Mouse (Mus musculus) CH12.LX (cell line): ENCODE results near the gene Dimt1. TPM values are rescaled to one million over a fixed set of nuclear protein-coding genes. Genes with fewer than 3 reads are reported as not detected.
"Not testable (repeated sequence)": the region's sequence is repeated elsewhere in the genome, so short reads cannot be mapped to it uniquely, and the experiment has no call there.

Source experiments
- DNase-seq: peaks from one replicate; pipeline ENCODE4 v3.0.0-alpha.2; 2013; ENCODE audit errors: extremely low read depth
- H3K27ac ChIP-seq: 2 replicates; pipeline ENCODE4 v1.5.1; 2012; ENCODE audit warnings: low read depth, mild to moderate bottlenecking, control low read depth, moderate library complexity; ENCODE audit not compliant: insufficient read depth
- H3K27me3 ChIP-seq: replicated peaks from 2 replicates; pipeline ENCODE3; 2012; ENCODE audit warnings: inconsistent platforms
- H3K36me3 ChIP-seq, 2 experiments: replicated peaks in 1 of 2; 2 replicates each; pipeline versions ENCODE3 to v1.6.1; 2012; ENCODE audit warnings: inconsistent platforms in 1 of 2, low read length in 1 of 2, mild to moderate bottlenecking in 1 of 2, mixed read lengths in 1 of 2, moderate library complexity in 1 of 2; ENCODE audit not compliant: control insufficient read depth in 1 of 2, insufficient read depth in 1 of 2
- H3K4me1 ChIP-seq, 2 experiments: 2 replicates each; pipeline ENCODE4 v1.6.1; 2012; ENCODE audit warnings: inconsistent platforms in 1 of 2, moderate library complexity in 1 of 2; ENCODE audit not compliant: insufficient read depth in 2 of 2, control insufficient read depth in 1 of 2
- H3K4me2 ChIP-seq: 2 replicates; pipeline ENCODE4 v1.6.1; 2012; ENCODE audit warnings: low read depth, mild to moderate bottlenecking, control low read depth; ENCODE audit not compliant: poor library complexity, insufficient read depth, severe bottlenecking
- H3K4me3 ChIP-seq, 3 experiments: fragments of 150-350 bp in 1 of 3; sonication (generic) in 1 of 3; replicated peaks in 1 of 3; 2 replicates each; pipeline versions ENCODE3 to v1.5.1; 2011 to 2012; ENCODE audit warnings: low read depth in 2 of 3, low read length in 2 of 3, mild to moderate bottlenecking in 2 of 3, moderate library complexity in 2 of 3, control low read depth in 1 of 3, improper control_type of control experiment in 1 of 3, inconsistent platforms in 1 of 3, mixed read lengths in 1 of 3; ENCODE audit not compliant: poor library complexity in 1 of 3
- H3K79me2 ChIP-seq: replicated peaks from 2 replicates; pipeline ENCODE4 v1.6.1; 2012; ENCODE audit warnings: mild to moderate bottlenecking, moderate library complexity; ENCODE audit not compliant: control insufficient read depth, poor library complexity, insufficient read depth, severe bottlenecking; ENCODE audit errors: extremely low read depth
- H3K9ac ChIP-seq: 2 replicates; pipeline ENCODE4 v1.6.1; 2012; ENCODE audit warnings: low read depth, mild to moderate bottlenecking, control low read depth, moderate library complexity; ENCODE audit not compliant: insufficient read depth
- H3K9me3 ChIP-seq: replicated peaks from 2 replicates; pipeline ENCODE3; 2012; ENCODE audit warnings: low read length, inconsistent platforms, mixed read lengths
- CHD1 ChIP-seq: IDR thresholded peaks from 2 replicates; pipeline ENCODE4 v1.6.1; 2012; ENCODE audit warnings: low read depth, low read length, improper control_type of control experiment, inconsistent platforms
- CHD2 ChIP-seq: IDR thresholded peaks from 2 replicates; pipeline ENCODE4 v1.6.1; 2011; ENCODE audit warnings: low read length, improper control_type of control experiment
- EP300 ChIP-seq: IDR thresholded peaks from 2 replicates; pipeline ENCODE4 v1.6.1; 2011; ENCODE audit warnings: low read length, improper control_type of control experiment
- ETS1 ChIP-seq: conservative IDR thresholded peaks from 2 replicates; pipeline ENCODE4 v1.6.1; 2012; ENCODE audit warnings: low read depth, mild to moderate bottlenecking, inconsistent platforms, low read length, improper control_type of control experiment, moderate library complexity
- JUN ChIP-seq: IDR thresholded peaks from 2 replicates; pipeline ENCODE4 v1.6.1; 2011; ENCODE audit warnings: low read depth, mild to moderate bottlenecking, low read length, improper control_type of control experiment, moderate library complexity; ENCODE audit not compliant: insufficient read depth
- JUND ChIP-seq: conservative IDR thresholded peaks from 2 replicates; pipeline ENCODE4 v1.6.1; 2011; ENCODE audit warnings: low read depth, low read length, improper control_type of control experiment
- MAFK ChIP-seq: IDR thresholded peaks from 2 replicates; pipeline ENCODE4 v1.6.1; 2011; ENCODE audit warnings: low read length, improper control_type of control experiment; ENCODE audit not compliant: insufficient replicate concordance
- MYC ChIP-seq: IDR thresholded peaks from 2 replicates; pipeline ENCODE4 v1.6.1; 2011; ENCODE audit warnings: low read depth, mild to moderate bottlenecking, improper control_type of control experiment, low read length
- PAX5 ChIP-seq: IDR thresholded peaks from 2 replicates; pipeline ENCODE4 v1.6.1; 2012; ENCODE audit warnings: low read length, inconsistent platforms, mixed read lengths
- RCOR1 ChIP-seq: conservative IDR thresholded peaks from 2 replicates; pipeline ENCODE4 v1.6.1; 2012; ENCODE audit warnings: low read depth, mild to moderate bottlenecking, inconsistent platforms, low read length, improper control_type of control experiment
- TCF12 ChIP-seq: IDR thresholded peaks from 2 replicates; pipeline ENCODE4 v1.6.1; 2014; ENCODE audit warnings: low read depth, mild to moderate bottlenecking, inconsistent platforms, low read length, improper control_type of control experiment
- UBTF ChIP-seq: IDR thresholded peaks from 2 replicates; pipeline ENCODE4 v1.6.1; 2012; ENCODE audit warnings: low read depth, mild to moderate bottlenecking, inconsistent platforms, low read length, improper control_type of control experiment, moderate library complexity
- ZC3H11A ChIP-seq: IDR thresholded peaks from 2 replicates; pipeline ENCODE4 v1.6.1; 2012; ENCODE audit warnings: low read depth, mild to moderate bottlenecking, inconsistent platforms, low read length, improper control_type of control experiment
- ZKSCAN1 ChIP-seq: IDR thresholded peaks from 2 replicates; pipeline ENCODE4 v1.6.1; 2012; ENCODE audit warnings: low read depth, inconsistent platforms, low read length, improper control_type of control experiment, borderline replicate concordance
- ZMIZ1 ChIP-seq: IDR thresholded peaks from 2 replicates; pipeline ENCODE4 v1.6.1; 2012; ENCODE audit warnings: low read depth, mild to moderate bottlenecking, inconsistent platforms, low read length, improper control_type of control experiment
- ZNF384 ChIP-seq: IDR thresholded peaks from 2 replicates; pipeline ENCODE4 v1.6.1; 2012; ENCODE audit warnings: low read depth, low read length, improper control_type of control experiment, inconsistent platforms
- dilution Hi-C: fragments of 300-500 bp; cut with MboI; formaldehyde crosslinking; loops from 2 replicates; pipeline ENCODE4 v1.14.3; 2020; ENCODE audit warnings: low sequenced_read_pairs; ENCODE audit not compliant: extremely low pct_unique_long_range_greater_than_20kb, extremely low pct_ligation_motif_present
- in situ Hi-C: fragments of 300-500 bp; cut with MboI; formaldehyde crosslinking; loops from 3 replicates; pipeline ENCODE4 v1.14.3; 2019; ENCODE audit warnings: low sequenced_read_pairs, low pct_ligation_motif_present, low pct_unique_long_range_greater_than_20kb, mixed read lengths
- polyA plus RNA-seq: library from polyadenylated mRNA; unstranded; fragments of >175 nt; gene quantifications from 2 replicates; pipeline ENCODE4 v1.2.1, GENCODE M21; 2012; ENCODE audit warnings: low read depth; ENCODE audit not compliant: insufficient read length
- total RNA-seq, 2 experiments: library from RNA; depleted of rRNA; stranded (reverse); fragments of 300-350 nt in 1 of 2; fragments of >200 nt in 1 of 2; gene quantifications; 2 replicates each; pipeline ENCODE4 v1.2.3; 2012 to 2014

The Dimt1 gene
- total and polyA plus RNA-seq, 3 experiments: 25.9 to 66.4 (median 49.4) TPM

GRCm38 (mm10) chr13:106996891-106997290 lies 50.0 kb downstream of the Dimt1 start:
- H3K4me1 ChIP-seq: peaks cover 4 to 42% of the 10 kb centered on the region in 2 experiments
- H3K9me3 ChIP-seq: no peaks in the 10 kb centered on the region
- H3K36me3 ChIP-seq: peaks cover 8 to 49% of the 10 kb centered on the region in 2 experiments
- no peak overlapping the region for H3K9ac ChIP-seq
- dilution Hi-C loops (no loop called here), in situ Hi-C loops (no loop called here)
- no peak for TF ChIP-seq ZKSCAN1
- no peak for TF ChIP-seq MAFK
- TF ChIP-seq ETS1: no peak
- no peak for TF ChIP-seq RCOR1
- no peak for TF ChIP-seq JUND
- TF ChIP-seq MYC: no peak
- no peak for TF ChIP-seq CHD1
- no peak for TF ChIP-seq CHD2
- no peak for TF ChIP-seq PAX5
- no peak for TF ChIP-seq ZMIZ1
- TF ChIP-seq JUN: no peak
- no peak for TF ChIP-seq UBTF
- no peak for TF ChIP-seq ZNF384
- TF ChIP-seq TCF12: no peak
- TF ChIP-seq EP300: no peak
- TF ChIP-seq ZC3H11A: no peak
- H3K4me3 ChIP-seq: no peak overlapping the region
- no peaks in the 10 kb centered on the region for H3K27me3 ChIP-seq
- no peak overlapping the region for H3K27ac ChIP-seq
- DNase-seq: no peak
- no peak overlapping the region for H3K4me2 ChIP-seq
- H3K79me2 ChIP-seq: peaks cover 31% of the 10 kb centered on the region

- DNase-seq, H3K4me3 ChIP-seq, H3K9ac ChIP-seq, H3K27me3 ChIP-seq, H3K9me3 ChIP-seq, H3K27ac ChIP-seq, dilution Hi-C loops, H3K4me2 ChIP-seq, in situ Hi-C loops: not testable (repeated sequence)
- H3K4me1 ChIP-seq: peaks cover 4 to 49% of the 10 kb centered on the region in 2 experiments
- peaks cover 32% of the 10 kb centered on the region for H3K79me2 ChIP-seq
- H3K36me3 ChIP-seq: peaks cover 5 to 43% of the 10 kb centered on the region in 2 experiments
Observed at GRCm38 (mm10) chr13:106997557-106997956, 50.6 kb downstream of the Dimt1 start.
